In genomic region chr1:178483854-178484253, GRCm38 (mm10) we compare ENCODE assay signal across 25 mouse cellular contexts. TPM values are rescaled to one million over a fixed set of nuclear protein-coding genes. Genes with fewer than 3 reads are reported as not detected.
"Had no signal": no experiment of that assay in that cellular context is flagged by ENCODE, and none has a peak within 500 bp of the region (broad histone marks: within the 10 kb centered on the region; RNA-seq: fewer than 3 reads in every experiment).

No protein-coding gene starts in this region.

- H3K9me3 ChIP-seq: embryonic facial prominence, embryonic 10.5 days; embryonic facial prominence, embryonic 12.5 days; embryonic facial prominence, embryonic 13.5 days; embryonic facial prominence, embryonic 15.5 days; forebrain, embryonic 10.5 days; forebrain, embryonic 12.5 days; forebrain, embryonic 13.5 days; forebrain, embryonic 15.5 days; heart, embryonic 10.5 days had no signal

- H3K27me3 ChIP-seq: embryonic facial prominence, embryonic 12.5 days; embryonic facial prominence, embryonic 13.5 days; embryonic facial prominence, embryonic 15.5 days; forebrain, embryonic 12.5 days; forebrain, embryonic 13.5 days; forebrain, embryonic 15.5 days had no signal

- DNase-seq: cerebellum, postnatal 10 days; cerebellum, postnatal 14 days; cerebellum, postnatal 25 days; cerebellum, postnatal 36 days; embryo, embryonic 11 days; forebrain, postnatal 0 days; gastrocnemius, adult 2 months; gastrocnemius, postnatal 10 days; gastrocnemius, postnatal 14 days; gastrocnemius, postnatal 25 days; gastrocnemius, postnatal 36 days; heart, adult 18-20 months; heart, adult 2 months had no signal

- ATAC-seq: forebrain, embryonic 13.5 days; forebrain, embryonic 14.5 days; forebrain, embryonic 15.5 days; forebrain, embryonic 16.5 days; forebrain, postnatal 0 days had no signal

- H3K9ac ChIP-seq: embryonic facial prominence, embryonic 12.5 days; embryonic facial prominence, embryonic 13.5 days; embryonic facial prominence, embryonic 15.5 days; forebrain, embryonic 12.5 days; forebrain, embryonic 13.5 days; forebrain, embryonic 15.5 days; forebrain, postnatal 0 days had no signal

- H3K36me3 ChIP-seq: embryonic facial prominence, embryonic 10.5 days; embryonic facial prominence, embryonic 12.5 days; embryonic facial prominence, embryonic 13.5 days; embryonic facial prominence, embryonic 15.5 days; forebrain, embryonic 10.5 days; forebrain, embryonic 12.5 days; forebrain, embryonic 15.5 days; heart, embryonic 10.5 days had no signal

- H3K4me1 ChIP-seq: embryonic facial prominence, embryonic 12.5 days; embryonic facial prominence, embryonic 13.5 days; embryonic facial prominence, embryonic 15.5 days; forebrain, embryonic 10.5 days; forebrain, embryonic 13.5 days; forebrain, embryonic 15.5 days had no signal

- H3K4me3 ChIP-seq: embryonic facial prominence, embryonic 10.5 days; embryonic facial prominence, embryonic 12.5 days; embryonic facial prominence, embryonic 13.5 days; embryonic facial prominence, embryonic 15.5 days; erythroblast, embryonic 14.5 days; forebrain, embryonic 10.5 days; forebrain, embryonic 12.5 days; forebrain, embryonic 13.5 days; forebrain, embryonic 15.5 days; gastrocnemius, adult 2 months; heart, adult 2 months; heart, embryonic 10.5 days had no signal

- H3K27ac ChIP-seq: embryonic facial prominence, embryonic 10.5 days; embryonic facial prominence, embryonic 12.5 days; embryonic facial prominence, embryonic 13.5 days; embryonic facial prominence, embryonic 15.5 days; forebrain, embryonic 10.5 days; forebrain, embryonic 12.5 days; forebrain, embryonic 13.5 days; forebrain, embryonic 15.5 days; gastrocnemius, adult 2 months; heart, adult 2 months; heart, embryonic 10.5 days had no signal

- H3K4me2 ChIP-seq: embryonic facial prominence, embryonic 12.5 days; embryonic facial prominence, embryonic 13.5 days; embryonic facial prominence, embryonic 15.5 days; forebrain, embryonic 12.5 days; forebrain, embryonic 13.5 days; forebrain, embryonic 15.5 days had no signal

RNA-seq across cellular contexts. Expression of gene Kif26b, which starts 45.1 kb away (rescaled TPM):
- polyA plus RNA-seq: erythroblast, embryonic 14.5 days had no signal
